Mouse (Mus musculus): Measurements from ENCODE around the gene Wdr78.

- TF ChIP-seq CTCF (IDR thresholded peaks at IDR 0.05; ENCODE audit: borderline replicate concordance, extremely low read depth, insufficient read depth, insufficient read length) = no peak
- TF ChIP-seq POLR2A (IDR thresholded peaks at IDR 0.05; ENCODE audit: borderline replicate concordance, extremely low read depth, insufficient read depth, insufficient read length, poor library complexity, severe bottlenecking) = no peak
Observed at GRCm38 (mm10) chr4:103042997-103043396, 71.4 kb downstream of the Wdr78 start.

Measured in brain, embryonic 14.5 days (tissue).